Mouse (Mus musculus): ENCODE data around the gene Eif1ad.
"Not testable (repeated sequence)": the region's sequence is repeated elsewhere in the genome, so short reads cannot be mapped to it uniquely, and the experiment has no call there.

Gene Eif1ad

DNA sequence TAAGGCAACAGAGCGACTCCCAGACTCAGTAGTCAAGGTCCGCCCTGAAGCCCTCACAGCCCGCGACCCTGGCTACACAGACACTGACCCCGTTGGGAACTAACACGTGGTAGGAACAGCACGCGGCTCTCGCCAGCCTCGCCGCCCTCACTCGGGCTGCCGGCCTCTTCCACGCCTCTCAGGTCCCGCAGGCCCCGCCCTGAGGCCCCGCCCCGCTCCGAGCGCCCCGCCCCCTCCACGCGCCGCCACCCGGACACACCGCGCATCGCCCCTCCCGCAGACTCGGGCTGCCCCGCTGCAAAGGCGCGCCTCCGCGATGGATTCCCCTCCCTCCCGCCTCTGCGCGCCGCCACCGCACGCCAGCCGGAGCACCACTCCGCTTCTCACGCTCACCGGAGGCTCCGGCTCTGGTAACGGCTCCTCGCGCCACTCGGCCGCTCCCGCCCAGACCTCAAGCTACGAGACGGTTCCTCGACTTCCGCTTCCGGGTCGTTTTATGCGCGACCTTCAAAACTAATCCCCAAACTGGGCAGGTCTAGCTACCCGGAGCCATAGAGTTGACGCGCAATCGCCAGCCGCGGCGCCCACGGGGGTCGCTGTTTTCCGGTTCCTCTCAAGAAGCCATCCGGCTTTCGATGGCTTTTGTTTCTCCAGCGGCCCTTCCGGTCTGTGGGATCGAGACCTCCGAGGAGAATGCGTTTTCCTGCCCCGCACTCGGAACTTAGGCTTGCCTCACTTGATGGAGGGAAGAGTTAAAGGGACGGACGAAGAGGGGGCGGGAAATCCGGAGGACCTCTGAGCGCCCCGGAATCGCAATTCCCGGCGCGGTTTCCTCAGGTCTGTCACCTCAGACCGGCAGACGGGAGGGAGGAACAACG, at the start of gene Eif1ad:
Gene Eif1ad (plus strand): TSS at position 567 of the 878 bp plus-strand sequence.
- DNase-seq (ENCODE audit: low spot score in 2 of 2): peak; percentile 96 to 97

GRCm38 (mm10) chr19:5323801-5324200, 42.7 kb upstream of the Eif1ad start:
- DNase-seq (ENCODE audit: low spot score in 2 of 2): peak; percentile 20 to 34

DNA sequence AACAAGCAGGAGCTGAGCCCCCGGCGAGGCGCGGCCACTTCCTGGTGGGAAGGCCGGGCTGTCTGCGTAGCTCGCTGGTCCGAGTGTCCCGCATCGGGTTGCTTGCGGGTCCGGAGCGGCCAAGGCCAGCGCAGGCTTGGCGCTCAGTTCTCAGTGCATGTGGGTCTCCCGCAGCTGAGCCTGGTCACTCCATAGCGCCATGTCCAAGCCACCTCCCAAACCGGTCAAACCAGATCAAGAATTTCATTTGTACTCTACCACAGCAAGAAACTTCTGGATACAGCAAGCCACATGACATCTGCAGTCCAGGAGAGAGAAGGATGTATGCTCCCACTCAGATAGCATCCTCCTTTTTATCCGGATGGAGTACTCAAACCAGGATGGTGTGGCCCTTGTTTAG, 38.6 kb upstream of the Eif1ad start:
- no peak for DNase-seq (ENCODE audit: low spot score in 2 of 2)

GRCm38 (mm10) chr19:5334741-5335140, 31.8 kb upstream of the Eif1ad start:
- no peak for DNase-seq (ENCODE audit: low spot score in 2 of 2)

GRCm38 (mm10) chr19:5335441-5335840, 31.1 kb upstream of the Eif1ad start, which contains the start of gene Catsper1:
TSS of gene Catsper1 (plus strand) at chr19:5335741.
- DNase-seq (ENCODE audit: low spot score in 2 of 2): no peak

- peak; percentile 60 to 69 for DNase-seq (ENCODE audit: low spot score in 2 of 2)
Measured at GRCm38 (mm10) chr19:5337975-5338374, 28.6 kb upstream of the Eif1ad start.

DNA sequence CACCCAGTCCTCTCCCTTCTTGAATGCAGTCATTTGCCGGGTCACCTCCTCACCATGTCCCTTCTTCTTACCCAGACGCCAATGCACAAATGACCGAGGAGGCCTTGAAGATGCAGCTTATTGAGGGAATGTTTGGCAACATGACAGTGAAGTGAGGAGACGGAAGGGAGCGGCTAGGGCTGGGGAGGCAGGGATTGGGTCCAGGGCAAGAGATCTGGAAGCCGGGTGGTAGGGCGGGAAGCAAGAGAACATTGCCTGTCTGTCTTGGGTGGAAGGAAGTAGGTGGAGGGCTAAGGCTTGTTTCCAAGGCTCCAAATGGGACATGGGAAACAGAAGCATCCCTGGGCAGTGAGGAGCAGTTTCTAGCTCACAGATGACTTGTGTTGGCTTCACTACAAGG, 25.2 kb upstream of the Eif1ad start:
- DNase-seq (ENCODE audit: low spot score in 2 of 2): no peak

- no peak for DNase-seq (ENCODE audit: low spot score in 2 of 2)
Measured at GRCm38 (mm10) chr19:5345297-5346131, 21.0 kb upstream of the Eif1ad start.

DNA sequence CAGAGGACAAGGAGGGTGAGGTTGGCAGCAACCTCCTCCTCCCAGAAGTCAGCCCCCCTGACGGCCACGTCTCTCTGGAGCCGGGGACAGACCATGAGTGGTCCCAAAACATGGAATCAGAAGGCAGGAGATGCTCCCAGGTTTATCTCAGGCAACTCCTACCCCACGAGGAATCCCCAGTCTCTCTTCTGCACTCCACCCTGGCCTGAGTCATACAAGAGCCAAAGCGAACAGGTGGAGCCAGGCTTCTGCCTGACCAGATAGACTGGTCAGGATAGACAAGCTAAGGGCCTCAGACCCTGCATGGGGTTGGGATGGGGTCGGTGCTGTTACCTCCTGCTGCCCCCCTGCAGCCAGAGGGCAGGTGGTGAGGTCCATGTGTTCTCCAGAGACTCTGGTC, 18.5 kb upstream of the Eif1ad start:
- no peak for DNase-seq (ENCODE audit: low spot score in 2 of 2)

GRCm38 (mm10) chr19:5348526-5349501, 17.7 kb upstream of the Eif1ad start:
- DNase-seq (ENCODE audit: low spot score in 2 of 2): peak; percentile 21 to 28

GRCm38 (mm10) chr19:5349502-5349873, 17.1 kb upstream of the Eif1ad start, which contains the start of gene Cst6:
TSS of gene Cst6 (minus strand) at chr19:5349574.
- not testable (repeated sequence) for DNase-seq (ENCODE audit: low spot score in 2 of 2)

DNA sequence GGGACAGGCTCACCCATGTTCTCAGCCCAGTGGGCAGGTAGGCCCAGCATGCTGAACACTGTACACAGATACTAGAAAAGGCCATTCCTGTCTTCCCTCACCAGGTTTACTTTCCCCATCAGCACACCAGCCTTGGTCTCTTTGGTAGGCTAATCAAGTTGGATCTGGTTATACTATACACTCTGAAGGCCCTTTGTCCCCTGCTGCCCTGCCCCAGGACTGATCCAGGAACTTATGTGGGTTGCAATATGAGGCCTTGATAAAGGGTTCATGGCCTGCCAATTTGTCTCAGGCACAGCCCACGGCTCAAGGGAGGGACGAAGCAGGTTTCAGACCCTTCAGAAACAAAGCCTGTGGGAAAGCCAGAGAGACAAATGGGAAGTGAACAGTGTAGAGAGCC, 12.9 kb upstream of the Eif1ad start:
- no peak for DNase-seq (ENCODE audit: low spot score in 2 of 2)

GRCm38 (mm10) chr19:5356080-5356479, 10.5 kb upstream of the Eif1ad start:
- DNase-seq (ENCODE audit: low spot score in 2 of 2): no peak

DNA sequence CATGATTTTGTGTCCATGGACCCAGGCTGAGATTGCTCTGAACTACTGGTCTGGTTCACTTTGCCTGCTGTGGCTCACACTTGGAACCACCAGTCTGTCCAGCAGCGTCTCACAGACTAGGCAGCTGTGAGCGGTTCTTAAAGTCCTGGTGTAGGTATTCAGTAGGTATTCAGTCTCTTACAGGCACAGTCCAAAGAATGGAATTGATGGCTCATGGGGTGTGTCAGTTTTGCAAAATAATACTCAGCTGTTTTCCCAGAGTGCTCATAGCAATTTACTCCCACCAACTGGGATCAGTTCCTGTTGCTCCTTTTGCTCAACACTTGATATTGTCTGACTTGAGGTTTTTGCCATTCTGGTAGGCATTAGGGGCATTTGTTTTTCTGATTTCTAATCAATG, 4.4 kb upstream of the Eif1ad start:
- DNase-seq (ENCODE audit: low spot score in 2 of 2): no peak

GRCm38 (mm10) chr19:5364124-5364523, 2.4 kb upstream of the Eif1ad start:
- no peak for DNase-seq (ENCODE audit: low spot score in 2 of 2)

DNA sequence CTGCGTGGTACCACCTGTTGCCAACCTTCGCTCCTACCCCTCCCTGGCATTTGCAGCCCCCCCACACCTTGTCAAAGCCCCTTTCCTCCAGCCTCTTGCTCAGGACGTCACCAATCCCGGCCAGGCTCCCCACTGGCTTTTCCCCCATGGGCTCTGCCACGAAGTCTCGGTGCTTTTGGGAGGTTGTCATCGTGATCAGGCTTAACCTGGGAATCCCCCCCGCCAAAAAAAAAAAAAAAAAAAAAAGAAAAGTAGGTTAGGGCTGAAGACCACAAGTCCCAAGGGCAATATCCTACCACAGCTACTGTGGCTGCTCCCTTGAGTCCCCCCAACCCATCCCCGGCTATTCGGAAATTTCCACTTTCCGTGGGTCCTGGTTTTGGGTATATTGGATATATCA, 790 bp upstream of the Eif1ad start:
- peak in 1 of 2 experiments; percentile 14 for DNase-seq (ENCODE audit: low spot score in 2 of 2)

DNA sequence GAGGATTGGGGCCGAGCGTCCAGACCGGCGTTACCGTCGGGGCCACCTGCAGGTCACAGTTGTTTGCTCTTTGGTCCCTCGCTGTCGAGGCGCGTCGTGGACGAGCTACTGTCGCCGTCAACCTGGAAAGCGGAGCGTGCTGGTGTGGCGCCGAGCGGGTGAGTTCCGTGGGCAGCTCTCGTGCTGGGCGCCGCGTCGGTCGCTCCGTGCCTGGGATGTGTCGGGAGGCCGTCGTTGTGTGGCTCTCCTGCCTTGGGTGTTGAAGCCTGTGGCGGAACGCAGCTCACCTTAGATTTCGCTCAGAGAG, 465 bp downstream of the Eif1ad start, which contains the start of gene Banf1:
Gene Banf1 (minus strand): TSS at position 116 of the 307 bp plus-strand sequence.
- no peak for DNase-seq (ENCODE audit: low spot score in 2 of 2)

GRCm38 (mm10) chr19:5367455-5367854, 914 bp downstream of the Eif1ad start:
- peak; percentile 29 to 50 for DNase-seq (ENCODE audit: low spot score in 2 of 2)

GRCm38 (mm10) chr19:5370932-5371331, 4.4 kb downstream of the Eif1ad start:
- no peak for DNase-seq (ENCODE audit: low spot score in 2 of 2)

GRCm38 (mm10) chr19:5372724-5373123, 6.2 kb downstream of the Eif1ad start:
- DNase-seq (ENCODE audit: low spot score in 2 of 2): no peak

DNA sequence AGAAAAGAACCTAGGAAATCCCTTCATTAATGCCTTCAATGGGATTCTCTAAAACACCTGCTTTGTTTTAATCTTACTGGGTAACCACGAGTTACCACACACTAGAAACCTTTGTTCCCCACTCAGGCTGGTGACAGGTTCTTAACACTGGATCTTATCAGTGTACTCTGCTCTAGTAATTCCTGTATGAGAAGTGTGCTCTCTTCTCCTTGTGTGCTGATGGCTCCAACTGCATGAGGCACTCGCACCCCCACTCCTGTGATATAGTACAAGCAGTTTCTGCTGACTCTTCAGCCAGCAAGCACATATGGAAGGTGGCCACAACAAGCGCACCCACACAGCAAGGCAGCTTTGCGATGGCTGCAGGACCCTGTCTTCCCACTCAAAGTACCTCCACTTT, 7.6 kb downstream of the Eif1ad start:
- no peak for DNase-seq (ENCODE audit: low spot score in 2 of 2)

All from natural killer cell, adult 2 months (primary cell).